Mouse (Mus musculus) ovary, postnatal 14 days (tissue): ENCODE measurements around the gene Drd5.

Source experiments
- DNase-seq: peaks from one replicate; pipeline ENCODE4 v3.0.0; 2022; ENCODE audit warnings: low spot score

Drd5 gene

GRCm38 (mm10) chr5:38318966-38319786 is at the start of gene Drd5:
Gene Drd5, plus strand, starts transcription at chr5:38319367.
- DNase-seq = no peak

- DNase-seq = no peak
Measured at GRCm38 (mm10) chr5:38270942-38271341, 48.2 kb upstream of the Drd5 start.

GRCm38 (mm10) chr5:38273831-38274230 is 45.3 kb upstream of the Drd5 start:
- DNase-seq = no peak

GRCm38 (mm10) chr5:38275771-38276170 is 43.4 kb upstream of the Drd5 start, which contains the start of gene Otop1:
Gene Otop1, plus strand, starts transcription at chr5:38275972.
- no peak for DNase-seq

GRCm38 (mm10) chr5:38276451-38276850 is 42.7 kb upstream of the Drd5 start:
- DNase-seq = no peak

GRCm38 (mm10) chr5:38277098-38277866 is 41.9 kb upstream of the Drd5 start:
- DNase-seq = no peak

GRCm38 (mm10) chr5:38277936-38278600 is 41.1 kb upstream of the Drd5 start:
- no peak for DNase-seq

GRCm38 (mm10) chr5:38280075-38280474 is 39.1 kb upstream of the Drd5 start:
- no peak for DNase-seq

GRCm38 (mm10) chr5:38285724-38286123 is 33.4 kb upstream of the Drd5 start:
- no peak for DNase-seq

- DNase-seq = no peak
Measured at GRCm38 (mm10) chr5:38288476-38288875, 30.7 kb upstream of the Drd5 start.

GRCm38 (mm10) chr5:38301761-38302411 is 17.3 kb upstream of the Drd5 start:
- DNase-seq = no peak

GRCm38 (mm10) chr5:38302651-38303050 is 16.5 kb upstream of the Drd5 start:
- no peak for DNase-seq

GRCm38 (mm10) chr5:38305241-38305640 is 13.9 kb upstream of the Drd5 start:
- no peak for DNase-seq

GRCm38 (mm10) chr5:38307255-38308101 is 11.7 kb upstream of the Drd5 start:
- DNase-seq = peak; percentile 82

GRCm38 (mm10) chr5:38308873-38309272 is 10.3 kb upstream of the Drd5 start:
- DNase-seq = peak; percentile 41

- DNase-seq = no peak
Measured at GRCm38 (mm10) chr5:38309795-38310194, 9.4 kb upstream of the Drd5 start.

- no peak for DNase-seq
Measured at GRCm38 (mm10) chr5:38333381-38333780, 14.2 kb downstream of the Drd5 start.

- DNase-seq = no peak
Measured at GRCm38 (mm10) chr5:38334582-38334981, 15.4 kb downstream of the Drd5 start.

GRCm38 (mm10) chr5:38343101-38343500 is 23.9 kb downstream of the Drd5 start:
- DNase-seq = no peak

- DNase-seq = peak; percentile 27
Measured at GRCm38 (mm10) chr5:38346646-38347432, 27.7 kb downstream of the Drd5 start.
